Mouse (Mus musculus): ENCODE measurements around the gene Kif9.

- TF ChIP-seq POLR2A (IDR thresholded peaks at IDR 0.05; ENCODE audit: borderline replicate concordance, insufficient read depth, low read length) (no peak), CTCF (IDR thresholded peaks at IDR 0.05; ENCODE audit: borderline replicate concordance, insufficient read depth, low read depth, low read length) (no peak)
Measured at GRCm38 (mm10) chr9:110477951-110478350, 1.2 kb downstream of the Kif9 start.
